Mouse (Mus musculus): ENCODE data around the gene P2rx3. TPM values are rescaled to one million over a fixed set of nuclear protein-coding genes. Genes with fewer than 3 reads are reported as not detected.
A peak's percentile ranks its signal among the peaks of the same experiment; 100 is the strongest.

P2rx3 gene
- 1.7 and 2.2 TPM in 2 replicates for polyA plus RNA-seq (2012; rRNA removed)

- H3K4me1 ChIP-seq (ENCODE audit: control insufficient read depth, insufficient read depth, low read length), result peaks cover 7% of the 10 kb centered on the region; the same call in 1 of the 2 replicates
- H3K27ac ChIP-seq (ENCODE audit: insufficient read depth, low read length), result peak within 1 kb of the TSS; percentile 34
- no peak for TF ChIP-seq CTCF (IDR thresholded peaks at IDR 0.05; ENCODE audit: extremely low read depth, insufficient read depth, low read length)
- TF ChIP-seq POLR2A (IDR thresholded peaks at IDR 0.05; ENCODE audit: extremely low read depth, insufficient read depth, low read length), result peak; percentile 74
- peak within 1 kb of the TSS; percentile 95 for H3K4me3 ChIP-seq (ENCODE audit: insufficient read depth, low read length)
These were observed at the start of gene P2rx3, which contains the start of gene Ssrp1 for GRCm38 (mm10) chr2:85037047-85038026. Gene P2rx3, minus strand, starts transcription at chr2:85037462. Gene Ssrp1, plus strand, starts transcription at chr2:85037234.

GRCm38 (mm10) chr2:85073751-85074150 is 36.5 kb upstream of the P2rx3 start:
- no peak overlapping the region for H3K27ac ChIP-seq (ENCODE audit: insufficient read depth, low read length)
- no peak for TF ChIP-seq POLR2A (IDR thresholded peaks at IDR 0.05; ENCODE audit: extremely low read depth, insufficient read depth, low read length)
- TF ChIP-seq CTCF (IDR thresholded peaks at IDR 0.05; ENCODE audit: extremely low read depth, insufficient read depth, low read length), result no peak
- H3K4me1 ChIP-seq (ENCODE audit: control insufficient read depth, insufficient read depth, low read length), result peaks cover 3% of the 10 kb centered on the region
- H3K4me3 ChIP-seq (ENCODE audit: insufficient read depth, low read length), result no peak overlapping the region

DNA sequence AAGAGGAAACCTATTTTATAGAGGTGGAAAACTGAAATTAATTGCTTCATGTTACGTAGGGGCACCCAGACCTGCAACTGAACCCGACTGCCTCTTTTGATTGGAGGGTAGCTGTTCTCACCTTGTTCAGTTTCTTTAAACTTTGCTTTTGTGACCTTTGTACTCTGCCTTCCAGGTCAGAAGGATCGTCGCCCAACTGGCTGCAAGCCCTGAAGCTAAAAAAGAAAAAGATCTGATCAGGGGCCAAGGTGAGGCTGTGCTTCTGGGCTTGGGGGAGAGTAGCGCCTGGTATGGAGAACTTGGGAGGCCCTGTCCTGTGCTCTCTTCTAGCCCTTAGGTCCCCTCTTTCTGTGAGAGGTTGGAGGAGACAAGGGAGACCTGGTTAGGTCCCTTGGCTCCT is 34.7 kb upstream of the P2rx3 start:
- Histone ChIP-seq H3K27ac (ENCODE audit: insufficient read depth, low read length) (no peak overlapping the region), H3K4me1 (ENCODE audit: control insufficient read depth, insufficient read depth, low read length) (peaks cover 12% of the 10 kb centered on the region), H3K4me3 (ENCODE audit: insufficient read depth, low read length) (no peak overlapping the region)
- TF ChIP-seq CTCF (IDR thresholded peaks at IDR 0.05; ENCODE audit: extremely low read depth, insufficient read depth, low read length), result no peak
- TF ChIP-seq POLR2A (IDR thresholded peaks at IDR 0.05; ENCODE audit: extremely low read depth, insufficient read depth, low read length), result no peak

- H3K4me1 ChIP-seq (ENCODE audit: control insufficient read depth, insufficient read depth, low read length), result peaks cover 12% of the 10 kb centered on the region
- H3K27ac ChIP-seq (ENCODE audit: insufficient read depth, low read length), result no peak overlapping the region
- H3K4me3 ChIP-seq (ENCODE audit: insufficient read depth, low read length), result no peak overlapping the region
- TF ChIP-seq CTCF (IDR thresholded peaks at IDR 0.05; ENCODE audit: extremely low read depth, insufficient read depth, low read length) (no peak), POLR2A (IDR thresholded peaks at IDR 0.05; ENCODE audit: extremely low read depth, insufficient read depth, low read length) (no peak)
These were observed 32.8 kb upstream of the P2rx3 start for GRCm38 (mm10) chr2:85070086-85070485.

DNA sequence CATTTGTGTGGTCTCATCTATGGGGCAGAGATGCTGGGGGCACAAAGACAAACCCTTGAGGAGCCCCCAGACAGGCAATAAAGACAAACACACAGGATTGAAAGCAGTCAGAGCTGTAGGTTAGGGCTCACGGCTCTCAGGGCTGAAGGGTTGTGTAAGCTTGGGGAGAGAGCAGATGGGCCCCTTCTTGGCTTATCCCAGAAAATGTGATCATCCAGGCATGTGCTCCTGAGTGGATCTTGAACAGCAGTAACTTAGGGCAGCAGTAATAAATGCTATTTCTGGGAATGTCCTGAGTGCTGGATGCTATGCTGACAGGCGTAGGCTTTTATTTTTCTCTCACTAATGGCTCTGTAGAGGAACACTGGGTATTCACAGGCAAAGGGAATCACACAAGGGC is 31.4 kb upstream of the P2rx3 start:
- 0 out of 2 replicates have a peak overlapping the region, but pooled peaks have one; percentile 34 for H3K27ac ChIP-seq (ENCODE audit: insufficient read depth, low read length)
- TF ChIP-seq CTCF (IDR thresholded peaks at IDR 0.05; ENCODE audit: extremely low read depth, insufficient read depth, low read length), result no peak
- no peak for TF ChIP-seq POLR2A (IDR thresholded peaks at IDR 0.05; ENCODE audit: extremely low read depth, insufficient read depth, low read length)
- no peak overlapping the region for H3K4me3 ChIP-seq (ENCODE audit: insufficient read depth, low read length)
- peaks cover 12% of the 10 kb centered on the region for H3K4me1 ChIP-seq (ENCODE audit: control insufficient read depth, insufficient read depth, low read length)

GRCm38 (mm10) chr2:85067903-85068625 is 30.8 kb upstream of the P2rx3 start:
- TF ChIP-seq CTCF (IDR thresholded peaks at IDR 0.05; ENCODE audit: extremely low read depth, insufficient read depth, low read length) (no peak), POLR2A (IDR thresholded peaks at IDR 0.05; ENCODE audit: extremely low read depth, insufficient read depth, low read length) (no peak)
- H3K27ac ChIP-seq (ENCODE audit: insufficient read depth, low read length), result 0 out of 2 replicates have a peak overlapping the region, but pooled peaks have one; percentile 34
- no peak overlapping the region for H3K4me3 ChIP-seq (ENCODE audit: insufficient read depth, low read length)
- H3K4me1 ChIP-seq (ENCODE audit: control insufficient read depth, insufficient read depth, low read length), result peaks cover 12% of the 10 kb centered on the region

DNA sequence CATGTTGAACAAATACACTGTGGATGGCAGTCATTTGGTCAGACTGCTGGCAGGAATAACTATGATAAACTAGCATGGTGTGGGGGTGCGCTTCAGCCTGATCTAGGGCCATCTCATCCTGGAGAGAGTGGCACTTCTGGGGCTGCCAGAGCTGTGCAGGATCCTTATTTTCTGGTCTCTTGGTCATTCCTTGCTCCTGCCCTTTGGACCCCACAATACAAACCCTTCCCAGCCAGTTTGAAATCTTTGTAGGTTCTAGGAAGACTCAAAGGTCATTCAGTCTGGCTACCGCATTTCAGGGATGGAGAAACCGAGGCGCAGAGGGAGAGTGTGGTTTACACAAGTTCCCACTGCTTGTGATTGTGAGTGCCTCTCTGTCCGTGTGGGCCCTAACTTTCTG is 29.7 kb upstream of the P2rx3 start:
- H3K4me3 ChIP-seq (ENCODE audit: insufficient read depth, low read length), result no peak overlapping the region
- TF ChIP-seq POLR2A (IDR thresholded peaks at IDR 0.05; ENCODE audit: extremely low read depth, insufficient read depth, low read length) (no peak), CTCF (IDR thresholded peaks at IDR 0.05; ENCODE audit: extremely low read depth, insufficient read depth, low read length) (no peak)
- H3K4me1 ChIP-seq (ENCODE audit: control insufficient read depth, insufficient read depth, low read length), result peaks cover 12% of the 10 kb centered on the region
- H3K27ac ChIP-seq (ENCODE audit: insufficient read depth, low read length), result no peak overlapping the region

DNA sequence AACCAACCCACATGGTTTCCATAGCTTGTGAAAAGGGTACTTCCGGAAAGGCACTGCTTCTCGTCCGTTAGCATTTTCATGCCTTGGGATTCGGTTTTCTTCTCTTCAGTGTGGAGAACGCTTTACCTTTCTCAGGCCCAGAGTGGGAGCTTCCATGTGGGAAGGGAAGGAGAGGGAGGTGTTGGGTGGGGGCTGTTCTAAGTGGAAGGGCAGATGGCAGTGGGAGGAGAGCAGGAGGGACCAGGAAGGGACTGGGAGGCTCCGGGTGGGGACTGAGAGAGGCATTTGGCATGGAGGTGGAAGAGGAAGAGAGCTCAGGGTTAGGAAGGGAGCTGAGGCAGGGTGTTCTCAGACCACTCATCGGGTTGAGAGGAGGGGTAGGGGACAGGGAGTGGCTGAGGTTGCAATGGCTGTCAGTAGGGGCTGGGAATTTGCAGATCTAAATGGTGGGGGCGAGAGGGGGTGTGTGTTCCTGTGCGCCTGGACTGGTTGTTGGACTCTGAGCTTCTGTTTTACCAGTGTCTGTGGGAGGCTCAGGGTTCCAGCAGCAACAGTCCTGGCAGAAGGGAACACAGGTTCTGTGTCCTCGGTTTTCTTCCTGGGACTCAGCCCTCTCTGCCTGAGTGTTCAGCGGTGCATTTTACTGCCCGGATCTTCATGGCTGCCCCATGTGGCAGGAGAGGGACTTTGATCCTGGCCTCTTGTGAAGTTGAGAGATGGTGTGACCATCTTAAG is 28.0 kb upstream of the P2rx3 start:
- H3K4me1 ChIP-seq (ENCODE audit: control insufficient read depth, insufficient read depth, low read length), result peaks cover 12% of the 10 kb centered on the region
- TF ChIP-seq POLR2A (IDR thresholded peaks at IDR 0.05; ENCODE audit: extremely low read depth, insufficient read depth, low read length) (no peak), CTCF (IDR thresholded peaks at IDR 0.05; ENCODE audit: extremely low read depth, insufficient read depth, low read length) (no peak)
- H3K27ac ChIP-seq (ENCODE audit: insufficient read depth, low read length), result no peak overlapping the region
- H3K4me3 ChIP-seq (ENCODE audit: insufficient read depth, low read length), result no peak overlapping the region

DNA sequence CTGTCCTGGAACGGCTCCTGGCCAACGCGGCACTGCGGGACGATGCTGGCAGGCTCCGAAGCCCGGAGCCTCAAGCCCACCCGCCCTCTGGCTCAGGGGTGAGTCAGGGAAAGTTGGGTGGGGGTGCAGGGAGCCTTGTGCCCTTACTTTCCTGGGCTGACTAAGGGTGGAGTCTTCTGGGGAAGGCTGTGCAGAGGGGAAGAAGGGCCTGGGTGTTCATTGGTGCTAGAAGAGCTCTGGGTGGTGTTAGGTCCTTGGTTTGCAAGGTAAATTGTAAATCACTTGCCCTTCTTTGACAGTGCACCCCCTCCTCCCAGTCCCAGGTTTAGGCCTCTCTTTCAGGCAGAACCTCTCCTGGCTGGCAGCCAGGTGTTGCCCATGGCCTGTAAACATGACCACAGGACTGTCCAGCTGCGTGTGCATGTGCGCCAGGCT is 23.9 kb upstream of the P2rx3 start:
- H3K4me1 ChIP-seq (ENCODE audit: control insufficient read depth, insufficient read depth, low read length), result no peaks in the 10 kb centered on the region
- H3K4me3 ChIP-seq (ENCODE audit: insufficient read depth, low read length), result 0 out of 2 replicates have a peak overlapping the region, but pooled peaks have one; percentile 1
- no peak overlapping the region for H3K27ac ChIP-seq (ENCODE audit: insufficient read depth, low read length)
- no peak for TF ChIP-seq POLR2A (IDR thresholded peaks at IDR 0.05; ENCODE audit: extremely low read depth, insufficient read depth, low read length)
- no peak for TF ChIP-seq CTCF (IDR thresholded peaks at IDR 0.05; ENCODE audit: extremely low read depth, insufficient read depth, low read length)

Data from cortical plate, adult 2 months (tissue).